Mouse (Mus musculus): Measurements from ENCODE around the gene Mfsd2b.

DNA sequence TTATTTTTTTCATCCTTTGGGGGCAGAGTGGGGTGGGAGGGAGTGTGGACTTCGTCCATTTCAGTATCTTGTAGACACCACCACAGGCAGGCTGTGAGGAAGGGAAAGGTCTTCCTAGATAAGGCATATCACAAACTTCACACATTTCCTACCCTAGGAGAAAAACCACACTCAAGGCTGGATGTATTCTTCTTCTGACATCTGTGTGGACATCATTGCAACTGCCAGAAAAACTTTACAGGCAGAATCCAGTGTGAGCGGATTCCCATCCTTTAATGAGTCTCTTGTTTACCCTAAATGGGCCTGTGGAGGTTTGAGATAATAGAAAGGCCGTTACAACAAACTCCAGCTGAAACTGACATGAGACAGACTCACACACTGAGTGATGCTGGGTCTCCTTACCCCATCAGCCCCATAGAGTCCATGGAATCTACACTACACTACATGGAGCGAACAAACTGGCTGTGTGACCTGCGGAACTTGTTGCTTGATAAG, 1.1 kb downstream of the Mfsd2b start:
- TF ChIP-seq E2F4 (IDR thresholded peaks at IDR 0.05; ENCODE audit: insufficient read depth) (no peak), POLR2A (IDR thresholded peaks at IDR 0.05; ENCODE audit: insufficient read length, low read depth) (no peak), MYOG (IDR thresholded peaks at IDR 0.05; ENCODE audit: control insufficient read depth in 1 of 3, insufficient read depth in 1 of 3, insufficient read length in 2 of 3, low read depth in 2 of 3) (no peak), POLR2AphosphoS2 (IDR thresholded peaks at IDR 0.05; ENCODE audit: insufficient read length, low read depth) (no peak), TCF12 (IDR thresholded peaks at IDR 0.05; ENCODE audit: insufficient read depth, poor library complexity, severe bottlenecking) (no peak), CEBPB (IDR thresholded peaks at IDR 0.05; ENCODE audit: insufficient read depth, poor library complexity, severe bottlenecking) (no peak), USF1 (IDR thresholded peaks at IDR 0.05; ENCODE audit: low read depth) (no peak), MYOD1 (IDR thresholded peaks at IDR 0.05; ENCODE audit: control insufficient read depth in 1 of 3, insufficient read length in 2 of 3, low read depth in 2 of 3) (no peak), MAX (IDR thresholded peaks at IDR 0.05; ENCODE audit: low read depth) (no peak), TCF3 (IDR thresholded peaks at IDR 0.05; ENCODE audit: insufficient read length, low read depth) (no peak), REST (IDR thresholded peaks at IDR 0.05; ENCODE audit: insufficient read depth, insufficient read length) (no peak)
